In the genomic region with DNA sequence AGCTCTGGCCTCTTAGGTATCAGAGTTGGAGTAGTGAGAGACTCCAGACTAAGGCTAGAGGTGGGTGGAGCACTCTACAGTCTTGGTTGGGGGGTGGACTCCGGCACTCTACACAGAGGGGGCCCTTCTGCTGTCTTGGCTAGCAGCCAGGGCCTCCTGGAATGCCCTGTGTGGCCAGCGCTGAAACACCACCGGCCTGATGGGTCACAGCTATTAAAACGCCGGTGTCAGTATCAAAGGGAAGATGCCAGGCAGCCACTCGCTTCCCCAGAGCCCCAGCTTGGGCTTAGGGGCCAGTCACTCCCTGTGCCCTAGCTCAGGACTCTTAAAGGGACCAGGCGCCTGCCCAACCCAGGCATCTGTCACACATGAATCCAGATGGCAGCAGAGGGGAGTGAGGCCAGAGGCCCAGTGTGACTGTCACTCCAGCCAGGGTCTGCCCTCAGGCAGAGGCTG, we compare ENCODE assay signal across 9 mouse cellular contexts. TPM values are rescaled to one million over a fixed set of nuclear protein-coding genes. Genes with fewer than 3 reads are reported as not detected.
DNase-seq lines count a peak whose midpoint lies in the region; ATAC-seq lines count a peak whose summit lies in the region.
"Had no signal": no experiment of that assay in that cellular context is flagged by ENCODE, and none has a peak within 500 bp of the region (broad histone marks: within the 10 kb centered on the region; RNA-seq: fewer than 3 reads in every experiment).

No protein-coding gene starts in this region.

- H3K4me2 ChIP-seq in kidney, embryonic 16.5 days (replicated peaks; ENCODE audit: low read depth, low read length), result no peak overlapping the region
- no peak overlapping the region for H3K4me2 ChIP-seq in forebrain, embryonic 14.5 days (ENCODE audit: low read length)
- H3K4me2 ChIP-seq in limb, embryonic 13.5 days (replicated peaks), result no peak overlapping the region

- WGBS in kidney, embryonic 16.5 days, result 8% methylated on average over 7 of the region's 7 CpGs
- WGBS in forebrain, embryonic 14.5 days, result 26% methylated on average over 7 of the region's 7 CpGs
- 12% methylated on average over 7 of the region's 7 CpGs for WGBS in limb, embryonic 13.5 days

- H3K27ac ChIP-seq in kidney, embryonic 16.5 days (ENCODE audit: low read length), result no peak overlapping the region
- no peak overlapping the region for H3K27ac ChIP-seq in forebrain, embryonic 14.5 days (ENCODE audit: low read depth, low read length)
- H3K27ac ChIP-seq in limb, embryonic 13.5 days, result no peak overlapping the region

- H3K36me3 ChIP-seq in kidney, embryonic 16.5 days (ENCODE audit: insufficient read depth, low read length), result no peaks in the 10 kb centered on the region
- H3K36me3 ChIP-seq in forebrain, embryonic 14.5 days (ENCODE audit: control insufficient read depth, insufficient read depth, low read length), result no peaks in the 10 kb centered on the region
- H3K36me3 ChIP-seq in limb, embryonic 13.5 days, result no peaks in the 10 kb centered on the region

- ATAC-seq in kidney, embryonic 16.5 days (ENCODE audit: low FRiP score, low TSS enrichment), result peak; percentile 81
- ATAC-seq in forebrain, embryonic 14.5 days, result 0 out of 2 replicates have a peak, but pooled peaks have one; percentile 26
- ATAC-seq in limb, embryonic 13.5 days (ENCODE audit: low FRiP score, low read depth), result peak; percentile 72
- ATAC-seq in erythroid progenitor cell, adult 5-6 weeks (replicated peaks; ENCODE audit: low FRiP score, poor library complexity, severe bottlenecking), result no peak
- ATAC-seq: Patski had no signal

- DNase-seq in kidney, adult 8-10 months, result no peak
- peak; percentile 72 to 74 for DNase-seq in cerebellum, postnatal 14 days
- peak; percentile 17 for DNase-seq in forebrain, embryonic 14.5 days (ENCODE audit: low spot score)
- no peak for DNase-seq in Muller cell, postnatal 12 days (ENCODE audit: inconsistent ontology term)

- no peak overlapping the region for H3K4me3 ChIP-seq in kidney, embryonic 16.5 days (ENCODE audit: low read length)
- H3K4me3 ChIP-seq in forebrain, embryonic 14.5 days (ENCODE audit: low read depth, low read length), result no peak overlapping the region
- H3K4me3 ChIP-seq in limb, embryonic 13.5 days, result no peak overlapping the region
- H3K4me3 ChIP-seq: myocyte had no signal

- H3K27me3 ChIP-seq in kidney, embryonic 16.5 days (ENCODE audit: insufficient read depth, low read length), result no peaks in the 10 kb centered on the region
- H3K27me3 ChIP-seq in forebrain, embryonic 14.5 days (replicated peaks; ENCODE audit: control insufficient read depth, insufficient read depth, low read length), result no peaks in the 10 kb centered on the region
- H3K27me3 ChIP-seq in limb, embryonic 13.5 days, result no peaks in the 10 kb centered on the region

- H3K9ac ChIP-seq in kidney, embryonic 16.5 days (replicated peaks; ENCODE audit: low read length), result no peak overlapping the region
- H3K9ac ChIP-seq in forebrain, embryonic 14.5 days (ENCODE audit: low read length), result no peak overlapping the region
- no peak overlapping the region for H3K9ac ChIP-seq in limb, embryonic 13.5 days

- no peaks in the 10 kb centered on the region for H3K9me3 ChIP-seq in kidney, embryonic 16.5 days (ENCODE audit: low read length)
- no peaks in the 10 kb centered on the region for H3K9me3 ChIP-seq in forebrain, embryonic 14.5 days (replicated peaks; ENCODE audit: control insufficient read depth, low read length)
- H3K9me3 ChIP-seq in limb, embryonic 13.5 days, result no peaks in the 10 kb centered on the region

- H3K4me1 ChIP-seq in kidney, embryonic 16.5 days (ENCODE audit: insufficient read depth, low read length), result peaks cover 8% of the 10 kb centered on the region
- no peaks in the 10 kb centered on the region for H3K4me1 ChIP-seq in forebrain, embryonic 14.5 days (ENCODE audit: control insufficient read depth, insufficient read depth, low read length)
- H3K4me1 ChIP-seq in limb, embryonic 13.5 days, result peaks cover 9% of the 10 kb centered on the region

RNA-seq across cellular contexts. Expression of a gene that starts 13.5 kb away (rescaled TPM):
- polyA plus RNA-seq in kidney, embryonic 16.5 days (2015; fragmentation: Nextera tagmentation; extraction: Ambion mirVana), result 6.7 and 6.8 TPM in 2 replicates
- polyA plus RNA-seq in forebrain, embryonic 14.5 days (2014; fragmentation: Nextera tagmentation; extraction: Ambion mirVana), result 0.41 and 1.3 TPM in 2 replicates
- 4.0 and 4.6 TPM in 2 replicates for polyA plus RNA-seq in limb, embryonic 13.5 days (2015; fragmentation: Nextera tagmentation; extraction: Ambion mirVana)
- total RNA-seq in erythroid progenitor cell, adult 5-6 weeks (2015; ENCODE audit: low replicate concordance), result not detected in 2 replicates
- not detected in 2 replicates for total RNA-seq in erythroid progenitor cell, adult 5-6 weeks (2017; ENCODE audit: low replicate concordance)
- polyA plus RNA-seq: Patski had no signal

Comparison
In these comparisons a context has a peak if more than half of its experiments do, and no peak if none do; other contexts are left out.
1. DNase-seq: peak in cerebellum, postnatal 14 days (2 of 2) and forebrain, embryonic 14.5 days (single experiment); none in kidney, adult 8-10 months (0 of 2) and Muller cell, postnatal 12 days (single experiment).